Mouse (Mus musculus) ovary, postnatal 36 days (tissue): Measurements from ENCODE around the gene Dscaml1.

Experiments
- DNase-seq: peaks from one replicate; pipeline ENCODE4 v3.0.0; 2022; ENCODE audit warnings: low spot score, mixed read lengths

The Dscaml1 gene

DNA sequence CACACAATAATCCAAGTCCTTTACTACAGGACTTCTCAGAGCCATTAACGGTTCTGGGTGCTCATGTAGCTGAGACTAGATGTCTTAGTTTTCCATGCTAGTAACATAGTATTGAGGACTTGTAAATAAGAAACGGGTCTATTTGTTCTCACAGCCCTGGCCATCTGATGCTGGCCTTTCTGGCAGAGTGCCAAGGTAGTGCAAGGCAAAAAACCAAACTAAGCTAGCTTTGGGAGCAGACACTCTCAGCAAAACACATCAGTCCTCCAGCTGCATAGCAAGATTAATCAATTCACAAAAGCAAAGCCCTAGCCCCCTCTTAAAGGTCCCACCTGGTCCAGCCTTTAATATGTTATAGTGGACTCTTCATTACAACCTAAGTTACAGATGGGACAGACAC, 206.6 kb downstream of the Dscaml1 start:
- DNase-seq = no peak

DNA sequence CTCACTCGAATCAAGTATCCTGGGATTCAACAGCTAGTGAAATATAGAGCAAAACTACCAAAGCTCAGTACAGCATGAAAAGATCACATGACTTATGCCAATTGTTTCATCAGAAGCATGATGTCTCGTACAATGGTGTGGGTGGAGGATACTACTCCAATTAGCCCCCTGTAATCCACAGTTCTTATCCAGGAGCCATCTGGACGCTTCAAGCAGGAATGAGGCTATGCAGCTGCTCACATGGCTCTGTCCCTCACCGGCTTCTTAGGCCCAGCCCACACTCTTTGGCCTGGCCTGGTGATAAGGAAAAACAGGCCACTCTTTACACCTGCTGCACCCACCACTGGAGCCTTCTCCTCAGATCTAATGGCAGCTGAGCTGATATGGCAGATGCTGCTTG, 208.6 kb downstream of the Dscaml1 start:
- DNase-seq = no peak

DNA sequence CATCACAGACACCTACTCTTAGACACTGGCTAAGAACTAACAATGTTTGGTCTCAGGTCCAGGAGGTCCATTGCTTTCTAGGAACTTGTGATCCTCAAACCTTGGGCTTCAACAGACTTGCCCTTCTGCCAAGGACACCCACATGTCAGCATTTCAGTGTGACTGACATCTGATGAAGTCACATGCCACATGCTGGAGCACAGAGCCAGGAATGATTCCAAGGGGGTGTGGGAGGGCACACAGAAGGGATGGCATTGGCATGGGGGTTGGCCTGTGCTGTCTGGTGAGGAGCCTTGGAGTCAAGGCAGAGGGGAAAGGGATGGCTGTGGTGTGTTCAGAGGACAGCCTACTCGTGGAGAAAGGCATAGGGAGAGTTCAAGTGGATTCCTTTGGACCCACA, 210.9 kb downstream of the Dscaml1 start:
- no peak for DNase-seq

DNA sequence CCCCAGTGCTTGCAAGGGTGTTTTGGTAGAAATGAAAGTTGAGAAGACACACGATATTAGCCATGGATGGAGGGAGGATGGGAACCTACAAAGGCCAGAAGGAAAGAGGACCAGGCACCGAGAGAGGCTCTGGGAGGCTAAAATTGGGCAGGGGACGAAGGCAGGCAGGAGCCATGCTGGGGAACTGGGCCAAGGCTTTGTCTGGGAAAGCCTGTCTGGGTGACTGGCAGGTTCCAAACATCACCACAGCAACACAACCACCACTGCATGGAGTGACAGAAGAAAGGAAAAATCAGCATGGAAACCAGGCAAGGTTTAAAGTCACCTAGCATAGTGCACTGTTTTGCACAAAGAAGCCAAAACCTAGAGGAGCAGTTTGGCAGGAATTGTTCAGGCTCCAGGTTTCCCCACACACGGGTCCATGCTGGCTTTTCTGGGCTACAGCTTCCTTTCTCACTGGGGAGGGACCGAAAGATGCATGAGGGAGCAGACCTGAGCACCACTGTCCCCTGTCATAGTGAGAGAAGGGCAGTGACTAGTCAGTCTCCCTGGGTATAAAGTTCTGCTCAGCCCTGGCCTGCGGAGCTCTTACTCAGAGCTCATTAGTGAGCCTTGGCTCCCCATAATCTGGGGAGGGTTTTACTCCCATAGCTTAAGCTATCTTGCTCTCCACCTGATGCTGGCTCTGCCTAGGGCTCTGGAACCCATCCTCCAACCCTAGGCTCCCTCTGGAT, 211.9 kb downstream of the Dscaml1 start:
- DNase-seq = no peak

GRCm38 (mm10) chr9:45644833-45645388, 218.5 kb downstream of the Dscaml1 start:
- DNase-seq = no peak

- DNase-seq = no peak
These were observed 219.1 kb downstream of the Dscaml1 start for GRCm38 (mm10) chr9:45645526-45645925.

- no peak for DNase-seq
These were observed 224.8 kb downstream of the Dscaml1 start for GRCm38 (mm10) chr9:45651078-45651809.

DNA sequence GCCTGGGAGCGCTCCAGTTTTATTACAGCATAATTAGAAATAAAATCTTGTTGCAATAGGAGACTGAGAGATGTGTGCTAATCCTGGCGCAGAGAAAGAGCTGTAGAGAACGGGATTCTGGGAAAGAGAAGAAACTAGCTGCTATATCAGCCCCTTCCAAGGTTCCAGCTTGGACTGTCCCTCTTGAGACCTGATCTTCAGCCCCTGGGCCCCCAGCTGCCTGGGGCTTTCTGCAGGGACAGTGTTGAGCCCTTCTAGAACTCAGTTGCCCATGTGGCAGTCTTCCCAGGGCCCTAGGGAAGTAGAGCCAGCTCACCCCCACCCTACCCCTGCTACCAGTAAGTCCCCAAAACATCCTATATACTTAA, 225.4 kb downstream of the Dscaml1 start:
- DNase-seq = no peak

- DNase-seq = no peak
These were observed 231.0 kb downstream of the Dscaml1 start for GRCm38 (mm10) chr9:45657172-45658062.

DNA sequence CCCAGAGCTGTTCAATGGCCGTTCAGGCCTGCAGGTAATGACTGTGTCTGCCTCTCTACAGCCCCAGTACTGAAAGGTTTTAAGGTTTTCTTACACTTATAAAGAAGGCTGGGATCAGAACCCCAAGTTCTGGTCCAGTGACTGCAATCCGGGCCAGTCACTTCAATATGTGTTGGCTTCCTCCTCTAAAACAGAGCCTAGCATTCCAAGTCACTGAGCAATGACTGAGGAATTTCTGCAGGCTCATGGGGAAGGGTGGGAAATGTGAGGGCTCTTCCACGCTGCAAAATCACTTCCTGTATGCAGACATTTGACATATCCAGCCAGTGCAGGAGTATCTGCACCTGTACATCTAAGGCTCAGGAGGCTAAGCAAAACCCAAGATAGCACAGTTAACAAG, 233.8 kb downstream of the Dscaml1 start:
- DNase-seq = no peak

- no peak for DNase-seq
These were observed 236.0 kb downstream of the Dscaml1 start for GRCm38 (mm10) chr9:45662471-45662870.

DNA sequence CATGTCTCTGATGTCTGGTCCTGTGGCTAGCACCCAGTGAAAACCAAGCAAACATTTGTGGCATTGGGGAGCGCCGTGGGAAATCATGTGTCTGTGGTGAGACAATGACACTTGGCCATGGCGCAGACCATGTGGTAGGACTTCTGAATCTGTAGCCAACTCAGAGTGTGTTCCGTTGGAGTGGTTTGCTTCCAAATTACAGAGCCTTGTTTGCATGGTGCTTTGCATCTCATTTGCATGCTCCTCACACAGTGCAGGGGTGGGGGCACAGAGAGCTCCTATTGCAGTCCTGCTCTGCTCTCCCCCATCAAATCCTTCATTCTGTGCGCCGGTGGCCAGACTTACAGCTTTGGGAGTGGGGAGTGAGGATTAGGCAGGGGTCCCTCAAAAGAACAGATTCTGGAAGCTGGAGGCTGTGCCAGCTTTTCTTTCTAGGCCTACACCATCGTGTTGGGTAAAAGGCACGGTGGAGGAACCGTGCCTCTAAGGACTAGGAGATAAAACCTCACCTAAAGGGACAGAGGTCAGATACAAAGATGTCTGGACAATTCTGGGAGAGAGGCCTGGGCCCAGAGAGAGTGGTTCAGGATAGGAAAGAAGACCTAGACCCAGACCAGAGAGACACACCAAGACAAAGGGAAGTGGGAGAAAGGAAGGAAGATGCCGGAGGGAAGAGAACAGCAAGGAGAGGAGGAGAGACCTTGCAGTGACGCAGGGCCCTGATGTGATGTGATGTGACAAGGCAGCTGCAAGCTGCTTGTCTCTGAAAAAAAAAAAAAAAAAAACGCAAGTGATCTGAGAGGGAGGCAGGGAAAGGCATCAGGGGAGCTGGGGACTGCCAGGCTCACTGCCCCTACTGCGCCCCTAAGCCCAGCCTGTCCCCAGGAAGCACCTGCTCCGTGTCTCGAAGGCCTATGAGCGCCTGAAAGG, 237.2 kb downstream of the Dscaml1 start:
- DNase-seq = no peak

- no peak for DNase-seq
These were observed 237.9 kb downstream of the Dscaml1 start for GRCm38 (mm10) chr9:45664326-45664725.

DNA sequence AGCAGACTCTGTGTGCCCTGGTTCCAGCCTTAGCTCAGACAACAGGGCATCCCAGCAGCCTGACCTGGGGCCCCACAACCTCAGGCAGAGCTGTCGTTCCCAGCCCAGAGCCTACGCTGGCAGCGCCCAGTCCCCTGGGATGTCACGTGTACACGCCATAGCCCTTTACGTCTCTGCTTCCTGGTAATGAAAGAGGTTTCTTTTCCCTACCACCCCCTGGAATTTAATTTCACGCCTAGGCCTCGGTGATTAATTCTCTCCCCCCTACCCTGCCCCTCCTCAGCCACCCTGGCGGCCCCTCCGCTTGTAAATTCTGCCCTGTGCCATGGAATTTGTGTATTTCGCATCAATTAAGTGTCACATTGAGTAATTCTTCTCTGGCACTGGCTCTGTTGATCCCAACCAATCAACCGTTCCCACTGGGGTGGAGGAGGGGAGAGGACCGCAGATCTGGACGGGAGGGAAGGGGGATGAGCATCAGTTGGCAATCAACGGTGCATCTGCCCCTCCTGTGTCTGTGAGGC, 238.5 kb downstream of the Dscaml1 start:
- DNase-seq = no peak

GRCm38 (mm10) chr9:45675931-45676330, 249.5 kb downstream of the Dscaml1 start:
- DNase-seq = no peak

DNA sequence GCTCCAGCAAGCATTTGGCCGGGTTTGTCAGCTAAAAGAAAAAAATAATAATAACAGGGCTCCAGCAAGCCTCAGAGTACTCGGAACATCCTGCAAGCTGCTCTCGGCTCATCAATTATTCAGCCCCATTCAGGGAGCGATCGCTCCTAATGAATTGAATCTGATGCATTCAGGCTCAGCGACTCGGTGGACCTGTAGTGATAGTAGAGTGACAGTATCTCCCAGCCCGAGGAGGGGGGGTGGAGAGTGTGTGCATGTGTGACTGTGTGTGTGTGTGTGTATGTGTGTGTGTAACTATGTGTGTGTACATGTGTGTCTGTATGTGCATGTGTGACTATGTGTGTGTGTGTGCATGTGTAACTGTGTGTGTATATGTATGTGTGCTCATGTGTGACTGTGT, 250.2 kb downstream of the Dscaml1 start:
- no peak for DNase-seq

DNA sequence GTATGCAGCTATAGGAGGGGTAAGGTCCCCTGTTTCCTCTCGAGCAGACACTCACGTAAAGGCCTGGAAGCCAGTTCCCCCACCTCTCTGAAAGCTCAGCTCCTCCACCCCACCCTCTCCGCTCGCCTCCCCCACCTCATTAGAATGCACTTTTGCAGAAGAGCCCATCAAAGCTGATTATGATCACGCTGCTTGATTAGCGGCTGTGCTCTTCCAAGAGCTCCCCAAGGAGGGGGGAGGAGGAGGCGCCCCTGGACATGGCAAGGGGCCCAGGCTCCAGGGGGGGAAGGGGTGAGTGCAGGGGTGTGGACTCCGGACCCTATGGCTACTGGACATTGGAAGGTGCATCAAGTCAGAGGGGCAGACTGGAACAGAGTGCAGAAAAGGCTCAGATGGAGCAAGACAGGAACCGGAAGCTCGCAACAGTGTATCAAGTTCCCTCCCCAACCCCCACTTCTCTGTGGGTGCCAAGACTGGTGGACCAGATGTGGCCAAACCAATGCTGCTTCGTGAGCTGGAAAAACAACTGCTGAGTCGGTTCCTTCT, 250.9 kb downstream of the Dscaml1 start:
- DNase-seq = peak; percentile 13

DNA sequence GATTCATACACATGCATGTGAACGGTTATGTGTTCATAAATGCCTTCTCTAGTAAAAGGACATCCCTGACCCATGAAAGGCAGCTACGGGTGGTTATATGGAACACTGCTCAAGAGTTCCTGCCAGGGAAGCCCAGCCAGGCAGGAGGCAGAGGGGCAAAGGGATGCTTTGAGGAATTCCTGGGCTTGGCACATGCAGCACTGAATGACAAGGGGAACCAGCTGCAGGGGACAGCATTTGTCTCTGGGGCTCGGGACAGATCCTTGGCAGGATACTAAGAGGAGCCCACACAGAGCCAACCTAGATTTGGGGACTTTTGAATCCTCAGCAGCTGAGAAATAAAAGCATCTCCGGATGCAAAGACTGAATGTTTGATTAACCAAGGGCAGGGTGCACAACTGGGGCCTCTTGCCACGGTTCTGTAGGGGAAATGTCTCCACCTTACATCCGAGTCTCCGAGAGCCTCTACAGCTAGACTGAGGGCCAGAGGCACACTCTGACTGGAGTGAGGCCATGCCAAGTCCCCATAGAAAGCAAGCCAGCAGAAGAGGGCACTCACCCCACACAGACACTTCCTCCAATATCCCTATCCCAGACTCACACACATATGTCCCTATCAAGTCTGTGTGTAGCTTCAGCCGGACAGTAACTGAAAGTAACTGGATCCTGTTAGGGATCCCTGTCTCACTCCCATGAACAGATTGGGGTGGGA, 251.7 kb downstream of the Dscaml1 start:
- no peak for DNase-seq

- no peak for DNase-seq
These were observed 252.2 kb downstream of the Dscaml1 start for GRCm38 (mm10) chr9:45678664-45679026.

DNA sequence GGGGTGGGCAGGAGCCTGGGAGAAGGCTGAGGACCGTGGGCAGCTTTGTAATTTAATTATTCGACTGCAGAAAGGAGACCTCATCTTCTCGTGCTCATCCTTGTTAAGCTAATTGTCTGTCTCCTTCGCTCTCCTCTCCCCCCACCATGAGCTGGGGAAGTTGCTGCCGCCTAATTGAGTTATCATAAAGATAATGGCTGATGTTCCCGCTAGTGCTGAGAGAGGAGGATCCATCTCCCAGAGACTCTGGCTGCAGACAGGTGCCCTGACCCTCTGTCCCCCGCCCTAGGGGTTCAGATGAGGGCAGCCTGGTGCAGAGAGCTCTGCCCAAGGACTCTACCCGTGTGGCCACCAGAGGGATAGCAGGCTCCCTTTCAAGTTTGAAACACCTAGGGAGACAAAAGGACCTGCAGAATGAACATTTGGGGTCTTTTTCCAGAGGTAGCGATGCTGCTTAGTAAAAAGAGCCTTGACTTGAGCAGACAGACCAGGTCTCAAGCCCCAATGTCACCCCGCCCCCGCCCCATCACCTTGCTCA, 256.1 kb downstream of the Dscaml1 start:
- DNase-seq = no peak
